ENCODE assay signal across 23 mouse cellular contexts in the genomic region with DNA sequence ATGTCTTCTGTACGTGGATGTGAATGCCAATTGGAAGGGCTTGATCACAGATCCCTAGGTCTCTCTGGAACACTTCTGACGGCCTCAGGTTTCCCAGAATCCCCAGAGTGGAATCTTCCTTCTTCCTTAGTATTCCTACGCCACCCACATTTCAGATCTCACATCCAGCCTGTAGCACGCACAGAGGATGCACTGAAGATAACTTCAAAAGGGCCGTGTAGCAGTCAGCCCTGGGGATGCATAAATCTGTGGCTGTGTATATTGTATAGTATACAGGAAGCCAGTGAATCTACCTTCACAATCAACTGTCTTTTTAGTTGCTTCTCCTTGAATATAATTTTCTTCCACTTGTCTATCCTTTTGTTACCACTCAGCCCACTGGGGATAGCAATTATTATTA.
DNase-seq lines count a peak whose midpoint lies in the region; ATAC-seq and TF ChIP-seq lines count a peak whose summit lies in the region.
"Had no signal": no experiment of that assay in that cellular context is flagged by ENCODE, and none has a peak within 500 bp of the region (broad histone marks: within the 10 kb centered on the region; RNA-seq: fewer than 3 reads in every experiment).

No protein-coding gene starts in this region.

- 55% methylated on average over 5 of the region's 5 CpGs for WGBS in kidney, embryonic 14.5 days
- WGBS in midbrain, embryonic 13.5 days, result 75% methylated on average over 5 of the region's 5 CpGs
- WGBS in midbrain, embryonic 15.5 days, result 58% methylated on average over 5 of the region's 5 CpGs
- 72% methylated on average over 5 of the region's 5 CpGs for WGBS in liver, postnatal 0 days (ENCODE audit: insufficient replicate concordance)
- 80% methylated on average over 5 of the region's 5 CpGs for WGBS in stomach, postnatal 0 days

- no peak overlapping the region for H3K9ac ChIP-seq in kidney, embryonic 14.5 days (ENCODE audit: low read depth, low read length)
- no peak overlapping the region for H3K9ac ChIP-seq in midbrain, embryonic 13.5 days (replicated peaks)
- H3K9ac ChIP-seq in midbrain, embryonic 15.5 days, result no peak overlapping the region
- no peak overlapping the region for H3K9ac ChIP-seq in liver, postnatal 0 days (replicated peaks)
- H3K9ac ChIP-seq in stomach, postnatal 0 days (ENCODE audit: low read length), result no peak overlapping the region
- H3K9ac ChIP-seq: embryonic facial prominence, embryonic 15.5 days; heart, embryonic 12.5 days; hindbrain, embryonic 14.5 days had no signal

- TF ChIP-seq CTCF in brain, embryonic 14.5 days (IDR thresholded peaks at IDR 0.05; ENCODE audit: borderline replicate concordance, extremely low read depth, insufficient read depth, insufficient read length), result no peak
- TF ChIP-seq CTCF in liver, postnatal 0 days (IDR thresholded peaks at IDR 0.05; ENCODE audit: low read depth), result no peak
- TF ChIP-seq CTCF in stomach, postnatal 0 days (IDR thresholded peaks at IDR 0.05; ENCODE audit: low read depth), result no peak

- H3K27ac ChIP-seq in kidney, embryonic 14.5 days (ENCODE audit: low read depth, low read length), result 0 out of 2 replicates have a peak overlapping the region, but pooled peaks have one; percentile 6
- 0 out of 2 replicates have a peak overlapping the region, but pooled peaks have one; percentile 47 for H3K27ac ChIP-seq in midbrain, embryonic 13.5 days
- H3K27ac ChIP-seq in midbrain, embryonic 15.5 days, result no peak overlapping the region
- H3K27ac ChIP-seq in liver, postnatal 0 days (ENCODE audit: low read depth), result no peak overlapping the region
- H3K27ac ChIP-seq in stomach, postnatal 0 days (replicated peaks), result no peak overlapping the region
- H3K27ac ChIP-seq: embryonic facial prominence, embryonic 15.5 days; forebrain, embryonic 10.5 days; heart, adult 2 months; hindbrain, embryonic 10.5 days; hindbrain, embryonic 14.5 days had no signal

- TF ChIP-seq EP300 in liver, postnatal 0 days (IDR thresholded peaks at IDR 0.05; ENCODE audit: low read depth), result no peak
- TF ChIP-seq EP300 in stomach, postnatal 0 days (optimal IDR thresholded peaks at IDR 0.05), result no peak

- H3K4me1 ChIP-seq in kidney, embryonic 14.5 days (ENCODE audit: control insufficient read depth, insufficient read depth, low read length), result peaks cover 44% of the 10 kb centered on the region
- peaks cover 53% of the 10 kb centered on the region for H3K4me1 ChIP-seq in midbrain, embryonic 13.5 days (replicated peaks)
- H3K4me1 ChIP-seq in midbrain, embryonic 15.5 days, result peaks cover 33% of the 10 kb centered on the region
- H3K4me1 ChIP-seq in liver, postnatal 0 days (ENCODE audit: insufficient read depth), result no peaks in the 10 kb centered on the region
- H3K4me1 ChIP-seq in stomach, postnatal 0 days (replicated peaks; ENCODE audit: control insufficient read depth, insufficient read depth), result no peaks in the 10 kb centered on the region

- no peak overlapping the region for H3K4me2 ChIP-seq in kidney, embryonic 14.5 days (replicated peaks; ENCODE audit: low read depth, low read length)
- no peak overlapping the region for H3K4me2 ChIP-seq in midbrain, embryonic 13.5 days (replicated peaks)
- no peak overlapping the region for H3K4me2 ChIP-seq in midbrain, embryonic 15.5 days
- H3K4me2 ChIP-seq in liver, postnatal 0 days (ENCODE audit: low read depth, low read length), result no peak overlapping the region
- H3K4me2 ChIP-seq in stomach, postnatal 0 days (replicated peaks; ENCODE audit: low read depth), result no peak overlapping the region
- H3K4me2 ChIP-seq: embryonic facial prominence, embryonic 15.5 days; heart, embryonic 12.5 days; hindbrain, embryonic 14.5 days had no signal

- H3K36me3 ChIP-seq in kidney, embryonic 14.5 days (ENCODE audit: control insufficient read depth, insufficient read depth, low read length), result no peaks in the 10 kb centered on the region
- H3K36me3 ChIP-seq in midbrain, embryonic 13.5 days, result no peaks in the 10 kb centered on the region
- no peaks in the 10 kb centered on the region for H3K36me3 ChIP-seq in midbrain, embryonic 15.5 days (replicated peaks)
- H3K36me3 ChIP-seq in liver, postnatal 0 days (replicated peaks; ENCODE audit: insufficient read depth, low read length), result no peaks in the 10 kb centered on the region
- H3K36me3 ChIP-seq in stomach, postnatal 0 days (ENCODE audit: control insufficient read depth, insufficient read depth, low read length), result no peaks in the 10 kb centered on the region
- H3K36me3 ChIP-seq: embryonic facial prominence, embryonic 15.5 days had no signal

- no peak overlapping the region for H3K4me3 ChIP-seq in kidney, embryonic 14.5 days (ENCODE audit: low read length)
- no peak overlapping the region for H3K4me3 ChIP-seq in midbrain, embryonic 13.5 days (replicated peaks)
- no peak overlapping the region for H3K4me3 ChIP-seq in midbrain, embryonic 15.5 days
- H3K4me3 ChIP-seq in liver, postnatal 0 days (ENCODE audit: low read depth, low read length), result no peak overlapping the region
- H3K4me3 ChIP-seq in stomach, postnatal 0 days (ENCODE audit: low read depth, low read length), result no peak overlapping the region
- H3K4me3 ChIP-seq: embryonic facial prominence, embryonic 15.5 days; erythroblast, embryonic 14.5 days; forebrain, embryonic 10.5 days; heart, adult 2 months; heart, embryonic 12.5 days; hindbrain, embryonic 10.5 days had no signal

- no peak for TF ChIP-seq POLR2A in brain, embryonic 14.5 days (IDR thresholded peaks at IDR 0.05; ENCODE audit: borderline replicate concordance, extremely low read depth, insufficient read depth, insufficient read length, poor library complexity, severe bottlenecking)

- H3K9me3 ChIP-seq in kidney, embryonic 14.5 days (ENCODE audit: control insufficient read depth, low read length), result 0 out of 2 replicates have a peak, but pooled peaks cover 4% of the 10 kb centered on the region
- H3K9me3 ChIP-seq in midbrain, embryonic 13.5 days, result no peaks in the 10 kb centered on the region
- no peaks in the 10 kb centered on the region for H3K9me3 ChIP-seq in midbrain, embryonic 15.5 days
- no peaks in the 10 kb centered on the region for H3K9me3 ChIP-seq in liver, postnatal 0 days (ENCODE audit: low read length)
- H3K9me3 ChIP-seq in stomach, postnatal 0 days (ENCODE audit: control insufficient read depth, low read length), result no peaks in the 10 kb centered on the region

- no peaks in the 10 kb centered on the region for H3K27me3 ChIP-seq in kidney, embryonic 14.5 days (ENCODE audit: control insufficient read depth, insufficient read depth, low read length)
- H3K27me3 ChIP-seq in midbrain, embryonic 13.5 days, result no peaks in the 10 kb centered on the region
- H3K27me3 ChIP-seq in midbrain, embryonic 15.5 days (replicated peaks), result no peaks in the 10 kb centered on the region
- H3K27me3 ChIP-seq in liver, postnatal 0 days (ENCODE audit: insufficient read depth, low read length), result no peaks in the 10 kb centered on the region
- no peaks in the 10 kb centered on the region for H3K27me3 ChIP-seq in stomach, postnatal 0 days (ENCODE audit: control insufficient read depth, insufficient read depth, low read length)
- H3K27me3 ChIP-seq: embryonic facial prominence, embryonic 15.5 days; heart, embryonic 12.5 days had no signal

- DNase-seq in kidney, postnatal 14 days, result no peak
- peak; percentile 35 for DNase-seq in brain, embryonic 14.5 days (ENCODE audit: low read depth)
- no peak for DNase-seq in liver, postnatal 0 days
- DNase-seq in stomach, postnatal 0 days (ENCODE audit: low spot score), result no peak
- DNase-seq: adrenal gland, adult 2 months; adrenal gland, postnatal 36 days; cerebellum, adult 11 months; cerebellum, adult 8-10 months; cerebellum, postnatal 14 days; embryo, embryonic 11 days; gastrocnemius, postnatal 10 days; heart, adult 2 months had no signal

- no peak for ATAC-seq in kidney, embryonic 14.5 days (ENCODE audit: low FRiP score, low TSS enrichment)
- no peak for ATAC-seq in midbrain, embryonic 13.5 days
- no peak for ATAC-seq in midbrain, embryonic 15.5 days (replicated peaks)
- peak; percentile 65 for ATAC-seq in CD4-positive, CD25-positive, alpha-beta regulatory T cell, adult 4 months
- ATAC-seq in liver, postnatal 0 days, result no peak
- no peak for ATAC-seq in stomach, postnatal 0 days (ENCODE audit: low FRiP score, low TSS enrichment)
- ATAC-seq: forebrain, embryonic 14.5 days had no signal

Comparison
In these comparisons a context has a peak if more than half of its experiments do, and no peak if none do; other contexts are left out.
1. H3K27ac ChIP-seq: peak in kidney, embryonic 14.5 days (single experiment) and midbrain, embryonic 13.5 days (single experiment); none in midbrain, embryonic 15.5 days (single experiment), liver, postnatal 0 days (single experiment) and stomach, postnatal 0 days (single experiment).